Mouse (Mus musculus) layer of hippocampus, adult 9-11 months (tissue): ENCODE results near the gene Fbxl14.
A peak's percentile ranks its signal among the peaks of the same experiment; 100 is the strongest.

Experiments used
- DNase-seq: peaks from one replicate; pipeline ENCODE4 v3.0.0; 2022

The Fbxl14 gene

GRCm38 (mm10) chr6:119500086-119500485 lies 20.6 kb downstream of the Fbxl14 start:
- no peak for DNase-seq

GRCm38 (mm10) chr6:119502031-119502430 lies 22.6 kb downstream of the Fbxl14 start:
- no peak for DNase-seq

GRCm38 (mm10) chr6:119504756-119505155 lies 25.3 kb downstream of the Fbxl14 start:
- no peak for DNase-seq

- no peak for DNase-seq
These were observed 26.2 kb downstream of the Fbxl14 start for GRCm38 (mm10) chr6:119505525-119506225.

- no peak for DNase-seq
These were observed 28.8 kb downstream of the Fbxl14 start for GRCm38 (mm10) chr6:119508221-119508620.

- DNase-seq: no peak
These were observed 29.3 kb downstream of the Fbxl14 start for GRCm38 (mm10) chr6:119508634-119509375.

- DNase-seq: no peak
These were observed 30.1 kb downstream of the Fbxl14 start for GRCm38 (mm10) chr6:119509437-119510037.

- no peak for DNase-seq
These were observed 33.2 kb downstream of the Fbxl14 start for GRCm38 (mm10) chr6:119512701-119513100.

GRCm38 (mm10) chr6:119513452-119513851 lies 34.0 kb downstream of the Fbxl14 start:
- DNase-seq: no peak

GRCm38 (mm10) chr6:119514085-119514484 lies 34.6 kb downstream of the Fbxl14 start:
- no peak for DNase-seq

GRCm38 (mm10) chr6:119520731-119521130 lies 41.3 kb downstream of the Fbxl14 start:
- no peak for DNase-seq

- DNase-seq: peak; percentile 59
These were observed 42.0 kb downstream of the Fbxl14 start for GRCm38 (mm10) chr6:119521482-119521900.

- no peak for DNase-seq
These were observed 42.5 kb downstream of the Fbxl14 start for GRCm38 (mm10) chr6:119521931-119522391.

- DNase-seq: no peak
These were observed 47.0 kb downstream of the Fbxl14 start for GRCm38 (mm10) chr6:119526498-119526897.

GRCm38 (mm10) chr6:119529659-119530058 lies 50.2 kb downstream of the Fbxl14 start:
- no peak for DNase-seq
